Mouse (Mus musculus) erythroblast, adult 5-6 weeks (primary cell): Measurements from ENCODE around the gene Hsp90ab1. TPM values are rescaled to one million over a fixed set of nuclear protein-coding genes. Genes with fewer than 3 reads are reported as not detected.
A peak's percentile ranks its signal among the peaks of the same experiment; 100 is the strongest.

ENCODE experiments used
- ATAC-seq: replicated peaks from 2 replicates; pipeline ENCODE4 v1.8.0; 2016; ENCODE audit warnings: moderate number of reproducible peaks, mild to moderate bottlenecking, moderate TSS enrichment, inconsistent platforms; ENCODE audit not compliant: poor library complexity, low FRiP score, severe bottlenecking
- total RNA-seq, 2 experiments: library from RNA; stranded (forward) in 1 of 2; stranded (reverse) in 1 of 2; fragments of 150-400 nt in 1 of 2; fragments of 200-764, 138-1000 nt in 1 of 2; gene quantifications; 2 replicates each; pipeline versions ENCODE4 v1.2.3 to v1.2.4; 2015 to 2017; ENCODE audit warnings: low replicate concordance in 2 of 2

The Hsp90ab1 gene
- total RNA-seq, 2 experiments from 2014 or later, result 222 to 246 TPM

DNA sequence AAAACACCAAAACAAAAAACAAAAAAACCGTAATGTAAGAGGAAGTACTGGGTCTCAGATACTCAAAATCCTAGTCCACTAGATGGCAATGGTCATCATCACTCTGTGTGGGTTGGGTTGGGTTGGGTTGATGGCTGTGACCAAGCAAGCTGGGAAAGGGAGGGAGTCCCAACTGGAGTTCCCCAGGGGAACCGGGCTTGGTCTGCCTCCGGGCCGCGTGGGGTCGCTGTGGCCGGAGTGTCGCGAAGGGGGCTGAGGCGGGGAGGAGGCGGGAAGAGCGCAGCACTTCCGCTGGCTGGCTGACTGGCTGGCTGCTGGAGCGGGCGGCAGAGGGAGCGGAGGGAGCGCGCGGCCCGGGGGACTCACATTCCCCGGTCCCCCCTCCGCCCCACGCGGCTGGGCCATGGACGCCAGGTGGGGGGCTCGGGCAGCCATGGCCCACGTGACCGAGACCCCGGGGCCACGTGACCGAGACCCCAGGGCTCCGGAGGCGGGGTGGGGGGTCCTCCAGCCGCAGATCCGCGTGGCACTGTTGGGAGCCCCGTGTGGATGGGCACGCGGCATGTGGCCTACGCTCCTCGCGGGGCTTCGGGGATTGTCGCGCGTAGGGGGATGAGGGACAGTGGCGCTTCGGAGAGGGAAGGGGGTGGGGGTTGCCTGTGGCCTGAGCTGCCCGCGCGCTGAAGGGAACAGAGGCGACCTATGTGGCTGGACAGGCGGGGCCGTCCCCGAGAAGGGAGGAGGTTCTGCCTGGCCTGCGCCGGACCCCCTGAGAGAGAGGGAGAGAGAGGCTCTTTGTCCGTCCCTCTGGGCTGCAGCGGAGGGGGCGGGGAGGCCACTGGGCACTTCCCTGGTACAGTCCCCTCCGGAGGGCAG, 9.2 kb downstream of the Hsp90ab1 start, which contains the start of gene Slc35b2:
Gene Slc35b2, plus strand, starts transcription at position 220 of the 876 bp plus-strand sequence.
- ATAC-seq, result peak; percentile 69

DNA sequence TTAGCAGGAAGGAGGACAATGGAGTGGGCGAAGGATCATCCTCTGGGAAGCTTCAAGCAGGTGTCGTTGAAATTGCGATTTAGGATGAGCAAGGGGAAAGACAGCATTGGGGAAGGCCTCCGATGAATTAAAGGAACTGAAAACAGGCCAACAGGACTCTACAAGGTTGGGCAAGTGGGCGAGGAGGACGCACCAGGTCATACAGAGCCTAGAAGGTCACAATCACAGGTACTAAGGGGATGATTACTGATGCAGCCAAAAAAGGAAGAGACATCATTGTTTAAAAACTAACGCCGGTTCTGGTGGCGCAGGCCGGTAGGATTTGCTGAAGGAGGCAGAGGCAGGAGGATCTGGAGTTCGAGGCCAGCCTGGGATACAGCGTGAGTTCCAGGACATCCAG, 9.9 kb downstream of the Hsp90ab1 start:
- no peak for ATAC-seq

DNA sequence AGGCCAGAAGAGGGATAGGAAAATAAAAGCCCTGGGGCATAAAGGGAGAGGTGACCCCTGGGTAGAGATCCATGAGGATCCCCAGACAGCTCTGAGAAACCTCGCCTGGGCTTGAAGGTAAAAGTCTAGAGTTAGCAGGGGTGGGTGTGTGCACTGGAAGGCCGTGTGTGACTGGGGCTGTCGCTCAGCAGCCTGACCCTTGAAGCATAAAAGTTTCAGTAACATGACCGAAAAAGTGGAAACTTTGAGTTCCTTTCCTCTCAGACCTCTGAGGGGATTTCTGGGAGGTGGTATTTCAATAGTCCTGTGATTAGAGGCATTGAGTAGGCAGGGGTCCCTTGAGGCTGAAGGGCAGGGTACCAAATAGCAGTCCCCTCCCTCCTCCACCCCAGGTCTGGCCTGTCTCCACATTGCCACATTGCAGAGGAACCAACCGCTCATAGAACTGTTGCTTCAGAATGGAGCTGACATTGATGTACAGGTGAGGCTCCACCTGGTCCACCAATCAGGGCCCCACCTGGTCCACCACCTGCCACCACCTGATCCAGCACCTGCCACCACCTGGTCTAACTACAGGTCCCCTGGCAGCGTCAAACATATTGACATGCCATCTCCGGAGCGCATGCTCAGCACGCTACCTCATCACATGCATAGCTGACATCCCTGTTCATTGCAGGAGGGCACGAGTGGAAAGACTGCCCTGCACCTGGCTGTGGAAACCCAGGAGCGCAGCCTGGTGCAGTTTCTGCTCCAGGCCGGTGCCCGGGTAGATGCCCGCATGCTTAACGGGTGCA, 13.1 kb downstream of the Hsp90ab1 start:
- ATAC-seq, result no peak

DNA sequence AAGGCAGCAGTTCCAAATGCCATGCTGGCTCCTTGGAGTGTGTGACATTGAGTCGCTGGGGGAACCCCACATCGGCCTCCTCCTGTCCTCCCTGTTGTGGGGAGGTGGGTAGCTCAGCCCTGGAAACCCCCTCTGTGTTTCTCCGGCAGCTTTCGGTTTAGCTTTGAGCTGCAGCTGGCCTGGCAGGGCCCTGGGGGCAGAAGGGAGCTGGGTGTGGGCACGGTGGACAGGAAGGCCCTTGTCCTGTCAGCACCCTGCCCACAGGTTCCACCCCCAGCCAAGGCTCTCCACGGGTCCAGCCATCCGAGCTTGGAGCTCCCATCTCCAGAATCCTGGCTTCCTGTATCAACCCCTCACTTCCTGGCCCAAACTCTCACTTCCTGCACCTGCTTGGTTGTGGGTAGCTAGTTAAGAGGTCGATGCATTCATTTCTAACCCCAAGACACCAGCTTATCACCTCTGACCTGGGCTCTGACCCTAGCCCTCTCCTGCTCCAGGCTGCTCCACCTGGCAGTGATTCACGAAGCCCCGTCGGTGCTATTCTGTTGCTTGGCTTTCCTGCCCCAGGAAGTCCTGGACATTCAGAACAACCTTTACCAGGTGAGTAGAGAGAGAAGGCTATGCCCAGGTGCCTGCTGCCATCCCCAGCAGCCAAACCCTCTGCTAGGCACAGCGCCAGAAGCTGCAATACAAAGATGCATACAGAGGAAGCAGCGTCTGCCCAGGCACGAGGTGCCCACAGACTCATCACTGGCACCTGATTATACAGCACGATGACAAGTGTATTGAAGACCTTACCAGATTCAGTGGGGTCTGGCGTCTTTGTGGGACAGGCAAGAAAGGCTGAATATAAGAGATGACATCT, 14.8 kb downstream of the Hsp90ab1 start:
- ATAC-seq, result no peak

DNA sequence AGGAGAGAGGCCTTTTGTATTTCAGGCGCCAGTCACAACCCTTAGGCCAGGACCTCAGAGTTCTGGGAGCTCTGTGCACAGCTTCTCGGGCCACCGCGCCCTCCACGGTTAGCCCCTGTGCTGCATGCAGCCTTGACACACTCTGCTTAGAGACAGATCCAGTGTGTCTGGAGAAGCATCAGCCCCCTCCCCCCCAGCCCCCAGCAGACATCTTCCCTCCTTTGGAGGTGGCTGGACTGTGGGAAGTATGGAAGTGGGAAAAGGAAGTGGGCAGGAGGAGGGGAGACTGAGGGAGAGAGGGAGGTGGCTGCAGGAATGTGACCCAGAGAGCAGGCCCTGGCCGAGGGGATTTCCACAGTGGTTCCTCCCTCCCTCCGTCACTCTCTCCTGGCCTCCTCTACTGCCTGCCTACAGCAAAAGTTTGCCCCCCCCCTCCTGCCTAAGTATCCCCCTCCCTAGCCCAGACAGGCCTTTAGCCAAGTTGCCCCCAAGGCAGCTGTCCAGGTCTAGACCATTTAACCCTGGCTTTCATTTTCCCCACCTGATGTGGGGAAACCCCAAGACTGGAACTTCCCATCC, 15.7 kb downstream of the Hsp90ab1 start:
- no peak for ATAC-seq

DNA sequence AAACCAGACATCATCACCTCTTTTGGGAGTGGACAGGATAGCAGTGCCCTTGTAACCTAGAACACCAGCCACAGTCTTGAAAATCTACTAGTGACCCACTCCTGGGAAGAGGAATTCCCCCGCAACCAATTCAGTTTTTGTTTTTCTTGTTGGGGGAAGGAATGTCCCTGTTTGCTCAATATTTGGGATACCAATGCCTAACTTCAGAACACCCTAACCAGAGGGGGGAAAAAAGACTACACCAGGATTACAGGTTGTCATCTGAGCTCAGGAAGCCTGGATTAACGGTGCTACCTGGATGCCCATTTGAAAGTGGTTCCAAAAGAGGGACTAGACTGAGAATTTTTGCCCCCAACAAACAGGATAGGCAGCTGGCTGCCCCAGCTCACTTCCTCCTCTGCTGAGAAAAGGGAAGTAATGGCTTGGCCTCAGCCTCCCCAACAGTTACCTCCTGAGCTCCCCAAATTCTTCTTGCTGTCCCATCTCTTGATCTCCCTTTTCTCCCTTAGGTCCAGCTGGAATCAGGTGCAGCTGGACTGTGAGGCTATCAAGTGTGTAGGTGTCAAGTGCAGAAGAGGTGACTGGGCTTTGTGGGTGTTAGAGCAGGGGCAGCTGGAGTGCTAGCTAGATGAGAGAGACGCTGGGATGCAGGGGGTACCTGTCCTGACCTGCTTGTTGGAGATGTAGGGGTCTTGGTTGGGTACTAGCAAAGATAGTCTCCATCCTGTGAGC, 16.4 kb downstream of the Hsp90ab1 start:
- no peak for ATAC-seq

DNA sequence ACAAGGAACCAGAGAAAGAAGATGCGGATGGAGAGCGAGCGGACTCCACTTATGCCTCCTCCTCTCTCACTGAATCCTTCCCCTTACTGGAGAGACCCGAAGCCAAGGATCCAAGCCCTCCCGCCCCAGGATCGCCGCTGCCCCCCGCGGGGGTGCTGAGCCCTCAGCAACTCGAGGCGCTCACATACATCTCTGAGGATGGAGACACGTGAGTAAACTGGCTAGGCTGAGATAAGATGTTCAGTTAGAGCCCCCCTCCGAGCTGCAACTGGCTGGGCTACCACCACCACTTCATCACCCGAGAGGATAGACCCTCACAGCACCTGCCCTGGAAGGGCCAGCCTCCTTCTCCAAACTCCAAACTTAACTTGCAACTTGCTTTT, 17.0 kb downstream of the Hsp90ab1 start:
- ATAC-seq, result no peak

DNA sequence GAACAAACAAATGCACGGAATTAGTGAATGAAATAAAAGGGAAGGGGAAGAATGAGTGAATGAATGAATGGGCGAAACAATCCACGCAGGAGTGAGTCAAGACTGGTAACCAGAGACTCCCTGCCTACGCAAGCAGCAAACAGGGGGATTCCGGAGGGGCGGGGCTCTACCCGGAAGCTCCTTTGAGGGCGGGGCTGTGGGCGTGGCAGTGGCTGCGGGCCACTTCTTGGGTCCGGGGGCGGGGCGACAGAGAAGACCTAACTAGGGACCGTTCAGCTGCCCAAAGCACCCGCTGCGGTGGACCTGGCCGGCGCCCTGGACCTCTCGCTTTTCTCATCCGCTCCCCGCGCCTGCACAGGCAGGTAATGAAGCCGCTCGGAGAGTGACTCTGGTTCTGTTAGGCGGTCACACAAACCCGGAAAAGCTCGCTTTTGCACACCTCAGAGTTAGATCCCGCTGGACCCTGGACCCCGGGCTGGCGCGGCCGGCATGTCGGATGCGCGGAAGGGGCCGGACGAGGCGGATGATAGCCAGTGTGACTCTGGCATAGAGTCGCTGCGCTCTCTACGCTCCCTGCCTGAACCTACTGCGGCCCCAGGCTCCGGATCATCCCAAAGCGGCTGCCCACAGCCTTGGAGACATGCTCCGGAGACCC, 17.5 kb downstream of the Hsp90ab1 start, which contains the start of gene Nfkbie:
Gene Nfkbie, plus strand, starts transcription at position 252 of the 655 bp plus-strand sequence.
- ATAC-seq, result peak; percentile 66

DNA sequence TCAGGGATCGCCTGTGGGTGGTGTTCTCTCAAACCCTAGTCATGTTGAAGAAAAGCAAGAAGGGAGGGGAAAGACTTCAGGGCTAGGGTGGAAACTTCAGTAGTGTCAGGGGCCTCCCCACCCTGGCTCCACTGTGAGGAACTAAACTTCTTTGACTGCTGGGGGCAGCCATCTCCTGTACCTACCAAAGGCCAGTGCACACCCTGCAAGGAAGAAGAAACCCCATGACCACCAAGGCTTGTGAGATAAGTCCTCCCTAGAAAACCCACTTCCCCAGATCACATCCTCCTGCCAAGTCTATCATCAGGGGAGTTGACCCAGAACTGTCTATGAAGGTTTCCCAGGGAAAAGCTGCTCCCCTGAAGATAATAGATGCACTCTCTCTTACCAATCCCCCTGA, 18.7 kb downstream of the Hsp90ab1 start:
- ATAC-seq, result no peak

DNA sequence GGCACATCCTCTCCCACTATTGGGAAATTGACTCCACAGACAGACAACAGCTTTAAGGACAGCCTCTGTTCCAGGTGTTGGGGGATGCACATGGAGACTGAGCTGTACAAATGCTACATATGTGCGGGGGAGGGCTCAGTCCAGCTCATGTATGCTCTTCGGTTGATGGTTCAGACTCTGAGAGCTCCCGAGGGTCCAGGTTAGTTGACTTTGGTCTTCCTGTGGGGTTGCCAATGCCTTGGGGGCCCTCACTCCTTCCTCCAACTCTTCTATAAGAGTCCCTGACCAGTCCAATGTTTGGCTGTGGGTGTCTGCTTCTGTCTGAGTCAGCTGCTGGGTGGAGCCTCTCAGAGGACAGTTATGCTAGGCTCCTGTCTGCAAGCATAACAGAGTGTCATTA, 20.0 kb downstream of the Hsp90ab1 start:
- ATAC-seq, result no peak

DNA sequence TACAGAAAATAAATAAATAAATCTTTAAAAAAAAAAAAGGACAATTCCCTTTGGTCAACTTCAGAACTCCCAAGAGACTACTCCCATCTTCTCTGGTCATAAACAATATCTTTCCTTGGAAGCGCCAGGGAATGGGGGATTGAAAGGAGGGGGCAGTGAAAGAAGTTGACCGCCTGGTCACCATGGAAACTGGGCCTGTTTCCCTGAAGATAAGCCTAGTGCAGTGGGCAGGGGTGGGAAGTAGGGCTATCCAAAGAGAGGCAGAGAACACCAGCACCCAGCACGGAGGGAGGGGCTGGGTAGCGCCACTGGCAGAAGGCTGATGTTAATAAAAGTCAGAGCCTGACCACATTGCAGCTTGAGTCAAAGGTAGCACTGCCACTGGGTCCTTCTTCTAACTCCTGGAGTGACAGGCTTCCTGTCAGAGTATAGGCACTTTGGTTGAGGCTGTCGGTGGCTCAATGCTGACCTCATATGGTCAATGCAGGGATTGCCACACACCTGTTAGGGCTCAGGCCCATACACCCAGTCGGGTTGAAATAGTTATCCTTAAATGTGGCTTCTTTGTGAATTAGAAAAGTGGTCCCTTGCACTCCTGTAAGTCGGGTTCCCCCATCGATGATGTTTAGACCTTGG, 21.1 kb downstream of the Hsp90ab1 start:
- ATAC-seq, result peak; percentile 70

DNA sequence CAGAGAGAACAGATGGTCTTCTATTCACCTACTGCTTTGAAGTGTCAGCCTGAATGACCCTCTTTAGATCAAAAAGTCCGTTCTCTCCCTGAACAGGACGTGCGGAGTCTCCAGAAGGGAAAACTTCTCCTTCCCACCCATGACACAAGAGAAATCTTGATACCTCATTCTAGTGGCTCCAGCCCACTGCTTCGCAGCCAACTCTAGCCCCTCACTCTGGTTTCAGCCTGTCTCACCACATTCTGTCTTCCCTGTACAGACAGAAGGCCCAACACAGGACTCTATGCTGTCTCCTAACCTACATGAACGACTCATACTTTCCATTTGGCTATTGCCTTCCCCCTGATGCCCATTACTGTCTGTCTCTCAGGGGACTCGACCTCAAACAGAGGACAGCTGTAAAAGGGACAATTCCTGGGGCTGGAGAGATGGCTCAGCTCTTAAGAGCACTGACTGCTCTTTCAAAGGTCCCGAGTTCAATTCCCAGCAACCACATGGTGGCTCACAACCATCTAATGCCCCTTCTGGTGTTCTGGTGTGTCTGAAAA, 21.7 kb downstream of the Hsp90ab1 start:
- no peak for ATAC-seq

DNA sequence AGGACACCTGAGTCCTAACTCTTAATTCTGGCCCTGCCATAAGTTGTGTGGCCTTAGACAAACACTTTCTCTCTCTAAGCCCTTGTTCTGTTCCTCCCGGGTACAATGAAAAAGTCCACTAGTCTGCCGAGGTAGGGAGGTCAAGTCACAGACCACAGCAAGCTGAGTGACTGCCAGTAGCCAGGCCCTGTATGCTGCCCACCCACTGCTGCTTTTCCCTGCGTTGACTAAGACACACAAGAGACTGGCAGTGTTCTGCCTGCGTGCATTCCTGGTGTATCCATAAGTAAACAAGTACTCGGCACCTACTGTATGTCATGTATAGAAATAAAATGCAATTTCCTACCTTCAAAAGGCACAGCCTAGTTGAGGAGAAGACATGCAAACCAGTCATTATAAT, 22.8 kb downstream of the Hsp90ab1 start:
- no peak for ATAC-seq

DNA sequence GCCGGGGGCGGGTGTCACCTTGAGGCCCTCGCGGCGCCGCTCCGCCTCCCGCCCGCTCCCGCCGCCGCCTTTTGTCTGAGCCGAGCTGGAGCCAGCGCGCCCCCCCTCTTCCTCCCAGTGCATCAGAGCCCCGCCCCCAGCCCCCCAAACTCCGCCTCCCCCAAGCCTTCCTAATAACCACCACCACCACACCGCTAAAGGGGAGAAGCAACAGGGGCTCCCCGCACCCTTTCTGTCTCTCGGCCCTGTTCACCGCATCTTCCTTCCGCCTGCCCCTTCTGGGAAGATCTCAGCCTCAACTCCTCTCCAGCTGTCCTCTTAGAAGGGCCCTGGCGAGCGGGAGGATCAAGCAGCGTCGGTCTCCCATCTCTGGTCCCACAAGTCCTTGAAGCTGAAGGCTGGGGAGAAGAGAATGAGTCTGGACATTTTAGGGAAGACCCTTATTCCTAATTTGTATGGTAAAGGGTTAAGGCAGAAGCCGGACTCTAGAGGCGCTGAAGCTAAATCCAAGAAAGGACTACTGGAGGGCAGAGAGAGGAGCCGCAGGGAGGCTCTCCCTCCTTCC, 23.4 kb downstream of the Hsp90ab1 start, which contains the start of gene Tmem151b:
Gene Tmem151b, minus strand, starts transcription at position 61 of the 565 bp plus-strand sequence.
- no peak for ATAC-seq

DNA sequence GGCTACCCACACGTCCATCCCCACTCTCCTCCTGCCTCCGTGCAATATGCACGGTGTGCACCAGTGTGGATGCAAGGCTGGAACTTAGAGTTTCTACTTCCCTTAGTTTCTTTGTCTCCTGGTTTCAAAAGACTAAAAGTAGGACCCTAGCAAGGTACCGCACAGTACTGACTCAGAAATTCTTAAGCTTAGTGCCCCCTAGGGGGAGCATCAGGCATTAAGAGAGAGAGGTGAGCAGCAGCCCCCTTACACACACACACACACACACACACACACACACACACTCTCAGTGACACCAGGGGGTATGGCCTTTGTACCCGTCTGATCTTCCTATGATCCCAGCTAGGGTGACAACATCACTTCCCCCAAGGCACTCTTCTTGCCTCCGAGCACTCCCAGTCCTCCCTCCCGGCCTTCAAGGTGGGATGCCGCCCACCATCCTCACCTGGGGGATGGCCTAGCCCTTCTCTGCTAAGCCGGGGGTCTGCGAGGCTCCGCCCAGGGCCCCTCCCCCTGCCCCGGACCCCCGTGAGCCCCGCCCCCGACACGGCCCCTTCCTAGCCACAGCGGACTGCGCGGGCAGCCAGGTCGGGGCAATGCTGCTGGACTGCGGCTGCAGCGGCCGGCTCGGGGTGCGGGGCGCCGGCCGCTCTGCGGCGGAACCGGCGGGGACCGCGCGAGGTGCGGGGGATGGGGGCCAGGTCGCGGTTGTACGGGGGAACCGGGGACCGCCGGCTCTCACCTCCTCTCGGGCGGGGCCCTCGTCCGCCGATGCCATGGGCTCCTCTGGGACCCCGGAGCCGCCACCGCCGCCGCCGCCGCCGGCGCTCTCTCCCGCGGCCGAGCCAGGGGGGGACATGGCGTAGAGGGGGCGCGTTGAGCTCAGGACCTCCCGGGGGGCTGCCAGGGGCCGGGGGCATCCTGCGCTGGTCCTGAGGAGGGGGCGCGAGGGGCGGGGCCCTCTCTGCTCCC, 24.2 kb downstream of the Hsp90ab1 start:
- no peak for ATAC-seq
